Mouse (Mus musculus) liver, adult 2 months (tissue): ENCODE data around the gene Pard3. TPM values are rescaled to one million over a fixed set of nuclear protein-coding genes. Genes with fewer than 3 reads are reported as not detected.

Experiments
- DNase-seq: peaks from one replicate; pipeline ENCODE4 v3.0.0-alpha.2; 2011; ENCODE audit warnings: low read depth, low spot score; ENCODE audit errors: extremely low read depth
- H3K27ac ChIP-seq: fragments of 200-500 bp; replicated peaks from 2 replicates; pipeline ENCODE4 v1.5.1; 2012; ENCODE audit warnings: low read depth, mild to moderate bottlenecking, control low read depth, inconsistent platforms, low read length; ENCODE audit not compliant: insufficient read depth
- H3K27me3 ChIP-seq: fragments of 200-500 bp; 2 replicates; pipeline ENCODE4 v1.6.1; 2012; ENCODE audit warnings: mild to moderate bottlenecking, moderate library complexity, low read length, inconsistent platforms; ENCODE audit not compliant: control insufficient read depth, insufficient read depth
- H3K36me3 ChIP-seq: fragments of 200-500 bp; 2 replicates; pipeline ENCODE4 v1.6.1; 2012; ENCODE audit warnings: low read length, inconsistent platforms; ENCODE audit not compliant: control insufficient read depth, insufficient read depth
- H3K4me1 ChIP-seq: fragments of 200-500 bp; 2 replicates; pipeline ENCODE4 v1.6.1; 2011; ENCODE audit warnings: low read length; ENCODE audit not compliant: control insufficient read depth, insufficient read depth
- H3K4me3 ChIP-seq: fragments of 200-500 bp; 2 replicates; pipeline ENCODE4 v1.5.1; 2011; ENCODE audit warnings: low read depth, mild to moderate bottlenecking, control low read depth, low read length, moderate library complexity; ENCODE audit not compliant: insufficient read depth
- H3K79me2 ChIP-seq: fragments of 200-500 bp; 2 replicates; pipeline ENCODE4 v1.6.1; 2012; ENCODE audit warnings: inconsistent platforms, mild to moderate bottlenecking, low read length, moderate library complexity; ENCODE audit not compliant: control insufficient read depth, insufficient read depth
- H3K9ac ChIP-seq: fragments of 200-500 bp; 2 replicates; pipeline ENCODE4 v1.6.1; 2012; ENCODE audit warnings: low read depth, mild to moderate bottlenecking, control low read depth, inconsistent platforms, low read length
- CTCF ChIP-seq: fragments of 200-500 bp; IDR thresholded peaks from 2 replicates; pipeline ENCODE4 v1.5.1; 2011; ENCODE audit warnings: low read depth, low read length, control low read depth
- POLR2A ChIP-seq: fragments of 200-500 bp; IDR thresholded peaks from 2 replicates; pipeline ENCODE4 v1.6.1; 2011; ENCODE audit warnings: low read length, control low read depth; ENCODE audit not compliant: insufficient read depth; ENCODE audit errors: extremely low read depth
- WGBS: fragments of 180-500 bp; shearing (Covaris S2); methylation state at CpG from one replicate; pipeline ENCODE4 v1.1.7; 2018; 5-methylcytosine and 5-hydroxymethylcytosine counted together
- polyA plus RNA-seq: library from polyadenylated mRNA; depleted of rRNA; stranded (reverse); fragments of >200 nt; gene quantifications from 2 replicates; pipeline ENCODE4 v1.2.3, GENCODE M21; 2012
- total RNA-seq: library from RNA; depleted of rRNA; stranded (reverse); fragments of >200 nt; gene quantifications from 2 replicates; pipeline ENCODE4 v1.2.3, GENCODE M21; 2014

Pard3 gene
- total and polyA plus RNA-seq, 2 experiments, result 47.4 to 61.4 TPM

- Histone ChIP-seq H3K4me3 (no peak overlapping the region), H3K4me1 (peaks cover 8% of the 10 kb centered on the region), H3K9ac (no peak overlapping the region), H3K27me3 (no peaks in the 10 kb centered on the region), H3K27ac (no peak overlapping the region), H3K79me2 (no peaks in the 10 kb centered on the region), H3K36me3 (no peaks in the 10 kb centered on the region)
- WGBS, result 76% methylated on average over 3 of the region's 3 CpGs
- no peak for TF ChIP-seq POLR2A
- TF ChIP-seq CTCF, result no peak
- DNase-seq, result no peak
These were observed 471.1 kb downstream of the Pard3 start for GRCm38 (mm10) chr8:127534789-127535188.

- no peaks in the 10 kb centered on the region for H3K36me3 ChIP-seq
- H3K4me1 ChIP-seq, result peaks cover 13% of the 10 kb centered on the region
- no peak for DNase-seq
- H3K4me3 ChIP-seq, result no peak overlapping the region
- H3K27me3 ChIP-seq, result no peaks in the 10 kb centered on the region
- WGBS, result 92% methylated on average over 8 of the region's 8 CpGs
- TF ChIP-seq CTCF, result no peak
- TF ChIP-seq POLR2A, result no peak
- no peak overlapping the region for H3K9ac ChIP-seq
- H3K79me2 ChIP-seq, result no peaks in the 10 kb centered on the region
- no peak overlapping the region for H3K27ac ChIP-seq
These were observed 471.6 kb downstream of the Pard3 start for GRCm38 (mm10) chr8:127535192-127535845.

- H3K9ac ChIP-seq, result no peak overlapping the region
- WGBS, result 93% methylated on average over 1 of the region's 1 CpGs
- H3K4me1 ChIP-seq, result peaks cover 13% of the 10 kb centered on the region
- H3K27me3 ChIP-seq, result no peaks in the 10 kb centered on the region
- TF ChIP-seq POLR2A (no peak), CTCF (no peak)
- H3K79me2 ChIP-seq, result no peaks in the 10 kb centered on the region
- no peaks in the 10 kb centered on the region for H3K36me3 ChIP-seq
- no peak overlapping the region for H3K27ac ChIP-seq
- no peak for DNase-seq
- no peak overlapping the region for H3K4me3 ChIP-seq
These were observed 472.1 kb downstream of the Pard3 start for GRCm38 (mm10) chr8:127535846-127536220.

- peak overlapping the region; percentile 90 for H3K27ac ChIP-seq
- WGBS, result 26% methylated on average over 3 of the region's 3 CpGs
- peak; percentile 91 for DNase-seq
These were observed 476.1 kb downstream of the Pard3 start for GRCm38 (mm10) chr8:127539803-127540202.

GRCm38 (mm10) chr8:127540273-127540672 is 476.6 kb downstream of the Pard3 start:
- TF ChIP-seq CTCF (no peak), POLR2A (no peak)
- no peaks in the 10 kb centered on the region for H3K27me3 ChIP-seq
- no peaks in the 10 kb centered on the region for H3K36me3 ChIP-seq
- H3K9ac ChIP-seq, result no peak overlapping the region
- 78% methylated on average over 3 of the region's 3 CpGs for WGBS
- H3K27ac ChIP-seq, result peak overlapping the region; percentile 90
- peaks cover 19% of the 10 kb centered on the region for H3K4me1 ChIP-seq
- no peak overlapping the region for H3K4me3 ChIP-seq
- DNase-seq, result no peak
- H3K79me2 ChIP-seq, result no peaks in the 10 kb centered on the region

More at GRCm38 (mm10) chr8:127539803-127540202, 476.1 kb downstream of the Pard3 start:
- peaks cover 19% of the 10 kb centered on the region for H3K4me1 ChIP-seq
- no peak for TF ChIP-seq POLR2A
- no peak overlapping the region for H3K4me3 ChIP-seq
- no peaks in the 10 kb centered on the region for H3K27me3 ChIP-seq
- H3K36me3 ChIP-seq, result no peaks in the 10 kb centered on the region
- H3K79me2 ChIP-seq, result no peaks in the 10 kb centered on the region
- no peak overlapping the region for H3K9ac ChIP-seq

- no peaks in the 10 kb centered on the region for H3K27me3 ChIP-seq
- H3K9ac ChIP-seq, result no peak overlapping the region
- no peak for DNase-seq
- H3K79me2 ChIP-seq, result no peaks in the 10 kb centered on the region
- H3K4me3 ChIP-seq, result no peak overlapping the region
- H3K36me3 ChIP-seq, result no peaks in the 10 kb centered on the region
- no peak for TF ChIP-seq POLR2A
- no peak for TF ChIP-seq CTCF
- no peak overlapping the region for H3K27ac ChIP-seq
- 95% methylated on average over 2 of the region's 2 CpGs for WGBS
- peaks cover 19% of the 10 kb centered on the region for H3K4me1 ChIP-seq
These were observed 478.5 kb downstream of the Pard3 start for GRCm38 (mm10) chr8:127542162-127542561.
